Mouse (Mus musculus): ENCODE measurements at regions not wholly inside any gene's neighbourhood (a gene's known extent, or its start where the extent isn't known, plus 50 kb on each side); places are given as distances from the start of the nearest gene placed in this dataset.

GRCm38 (mm10) chr17:89802148-89802547 is 108.1 kb downstream of the Gm10184 start:
- Histone ChIP-seq H3K4me1 (ENCODE audit: control insufficient read depth, insufficient read depth, low read length) (no peaks in the 10 kb centered on the region), H3K36me3 (ENCODE audit: control insufficient read depth, insufficient read depth, low read length) (no peaks in the 10 kb centered on the region), H3K27ac (ENCODE audit: low read depth, low read length) (no peak overlapping the region), H3K9me3 (ENCODE audit: control insufficient read depth, low read length) (no peaks in the 10 kb centered on the region), H3K27me3 (ENCODE audit: control insufficient read depth, insufficient read depth, low read length) (no peaks in the 10 kb centered on the region), H3K4me3 (ENCODE audit: low read depth, low read length) (no peak overlapping the region), H3K4me2 (no peak overlapping the region), H3K9ac (ENCODE audit: low read length) (no peak overlapping the region)
- 76% methylated on average over 1 of the region's 1 CpGs for WGBS
- DNase-seq (ENCODE audit: low spot score, missing footprints) (no peak), ATAC-seq (ENCODE audit: low FRiP score) (no peak)

- WGBS, result 78% methylated on average over 3 of the region's 3 CpGs
- Histone ChIP-seq H3K9ac (ENCODE audit: low read length) (no peak overlapping the region), H3K27me3 (ENCODE audit: control insufficient read depth, insufficient read depth, low read length) (no peaks in the 10 kb centered on the region), H3K4me2 (no peak overlapping the region), H3K27ac (ENCODE audit: low read depth, low read length) (no peak overlapping the region), H3K36me3 (ENCODE audit: control insufficient read depth, insufficient read depth, low read length) (no peaks in the 10 kb centered on the region), H3K4me3 (ENCODE audit: low read depth, low read length) (no peak overlapping the region), H3K4me1 (ENCODE audit: control insufficient read depth, insufficient read depth, low read length) (no peaks in the 10 kb centered on the region), H3K9me3 (ENCODE audit: control insufficient read depth, low read length) (no peaks in the 10 kb centered on the region)
- ATAC-seq (ENCODE audit: low FRiP score) (no peak), DNase-seq (ENCODE audit: low spot score, missing footprints) (no peak)
Observed at GRCm38 (mm10) chr17:89777570-89777969, 132.7 kb downstream of the Gm10184 start.

GRCm38 (mm10) chr17:89766229-89766875 is 143.9 kb downstream of the Gm10184 start:
- no peak overlapping the region for H3K27ac ChIP-seq (ENCODE audit: low read depth, low read length)
- H3K9ac ChIP-seq (ENCODE audit: low read length), result no peak overlapping the region
- no peaks in the 10 kb centered on the region for H3K27me3 ChIP-seq (ENCODE audit: control insufficient read depth, insufficient read depth, low read length)
- H3K36me3 ChIP-seq (ENCODE audit: control insufficient read depth, insufficient read depth, low read length), result no peaks in the 10 kb centered on the region
- ATAC-seq (ENCODE audit: low FRiP score) (no peak), DNase-seq (ENCODE audit: low spot score, missing footprints) (no peak)
- H3K9me3 ChIP-seq (ENCODE audit: control insufficient read depth, low read length), result no peaks in the 10 kb centered on the region
- 84% methylated on average over 1 of the region's 1 CpGs for WGBS
- no peaks in the 10 kb centered on the region for H3K4me1 ChIP-seq (ENCODE audit: control insufficient read depth, insufficient read depth, low read length)
- no peak overlapping the region for H3K4me3 ChIP-seq (ENCODE audit: low read depth, low read length)
- no peak overlapping the region for H3K4me2 ChIP-seq

GRCm38 (mm10) chr17:89737418-89737817 is 172.8 kb downstream of the Gm10184 start:
- Histone ChIP-seq H3K9ac (ENCODE audit: low read length) (no peak overlapping the region), H3K27ac (ENCODE audit: low read depth, low read length) (no peak overlapping the region), H3K36me3 (ENCODE audit: control insufficient read depth, insufficient read depth, low read length) (no peaks in the 10 kb centered on the region), H3K4me1 (ENCODE audit: control insufficient read depth, insufficient read depth, low read length) (no peaks in the 10 kb centered on the region), H3K27me3 (ENCODE audit: control insufficient read depth, insufficient read depth, low read length) (no peaks in the 10 kb centered on the region), H3K9me3 (ENCODE audit: control insufficient read depth, low read length) (no peaks in the 10 kb centered on the region), H3K4me3 (ENCODE audit: low read depth, low read length) (no peak overlapping the region), H3K4me2 (no peak overlapping the region)
- ATAC-seq (ENCODE audit: low FRiP score) (no peak), DNase-seq (ENCODE audit: low spot score, missing footprints) (no peak)
- WGBS, result 93% methylated on average over 1 of the region's 1 CpGs

- 64% methylated on average over 3 of the region's 3 CpGs for WGBS
- Histone ChIP-seq H3K4me1 (ENCODE audit: control insufficient read depth, insufficient read depth, low read length) (no peaks in the 10 kb centered on the region), H3K27ac (ENCODE audit: low read depth, low read length) (no peak overlapping the region), H3K4me3 (ENCODE audit: low read depth, low read length) (no peak overlapping the region), H3K4me2 (no peak overlapping the region), H3K36me3 (ENCODE audit: control insufficient read depth, insufficient read depth, low read length) (no peaks in the 10 kb centered on the region), H3K27me3 (ENCODE audit: control insufficient read depth, insufficient read depth, low read length) (no peaks in the 10 kb centered on the region), H3K9ac (ENCODE audit: low read length) (no peak overlapping the region), H3K9me3 (ENCODE audit: control insufficient read depth, low read length) (no peaks in the 10 kb centered on the region)
- DNase-seq (ENCODE audit: low spot score, missing footprints) (no peak), ATAC-seq (ENCODE audit: low FRiP score) (no peak)
Observed at GRCm38 (mm10) chr17:89725534-89725933, 184.7 kb downstream of the Gm10184 start.

GRCm38 (mm10) chr17:89681798-89682197 is 228.5 kb downstream of the Gm10184 start:
- no peak overlapping the region for H3K9ac ChIP-seq (ENCODE audit: low read length)
- no peak overlapping the region for H3K4me3 ChIP-seq (ENCODE audit: low read depth, low read length)
- H3K9me3 ChIP-seq (ENCODE audit: control insufficient read depth, low read length), result no peaks in the 10 kb centered on the region
- no peak overlapping the region for H3K4me2 ChIP-seq
- H3K4me1 ChIP-seq (ENCODE audit: control insufficient read depth, insufficient read depth, low read length), result no peaks in the 10 kb centered on the region
- H3K27me3 ChIP-seq (ENCODE audit: control insufficient read depth, insufficient read depth, low read length), result no peaks in the 10 kb centered on the region
- H3K36me3 ChIP-seq (ENCODE audit: control insufficient read depth, insufficient read depth, low read length), result no peaks in the 10 kb centered on the region
- no peak overlapping the region for H3K27ac ChIP-seq (ENCODE audit: low read depth, low read length)
- no peak for ATAC-seq (ENCODE audit: low FRiP score)
- WGBS, result 68% methylated on average over 3 of the region's 3 CpGs
- peak; percentile 81 for DNase-seq (ENCODE audit: low spot score, missing footprints)

- 42% methylated on average over 4 of the region's 4 CpGs for WGBS
- no peak overlapping the region for H3K4me2 ChIP-seq
- no peak overlapping the region for H3K27ac ChIP-seq (ENCODE audit: low read depth, low read length)
- H3K9me3 ChIP-seq (ENCODE audit: control insufficient read depth, low read length), result no peaks in the 10 kb centered on the region
- no peaks in the 10 kb centered on the region for H3K4me1 ChIP-seq (ENCODE audit: control insufficient read depth, insufficient read depth, low read length)
- no peak overlapping the region for H3K4me3 ChIP-seq (ENCODE audit: low read depth, low read length)
- H3K36me3 ChIP-seq (ENCODE audit: control insufficient read depth, insufficient read depth, low read length), result no peaks in the 10 kb centered on the region
- ATAC-seq (ENCODE audit: low FRiP score) (no peak), DNase-seq (ENCODE audit: low spot score, missing footprints) (no peak)
- no peaks in the 10 kb centered on the region for H3K27me3 ChIP-seq (ENCODE audit: control insufficient read depth, insufficient read depth, low read length)
- no peak overlapping the region for H3K9ac ChIP-seq (ENCODE audit: low read length)
Observed at GRCm38 (mm10) chr17:89658326-89658725, 251.9 kb downstream of the Gm10184 start.

- Histone ChIP-seq H3K9me3 (ENCODE audit: control insufficient read depth, low read length) (no peaks in the 10 kb centered on the region), H3K36me3 (ENCODE audit: control insufficient read depth, insufficient read depth, low read length) (no peaks in the 10 kb centered on the region), H3K27ac (ENCODE audit: low read depth, low read length) (no peak overlapping the region), H3K4me3 (ENCODE audit: low read depth, low read length) (no peak overlapping the region), H3K4me2 (no peak overlapping the region), H3K27me3 (ENCODE audit: control insufficient read depth, insufficient read depth, low read length) (no peaks in the 10 kb centered on the region), H3K9ac (ENCODE audit: low read length) (no peak overlapping the region), H3K4me1 (ENCODE audit: control insufficient read depth, insufficient read depth, low read length) (no peaks in the 10 kb centered on the region)
- no peak for ATAC-seq (ENCODE audit: low FRiP score)
- no peak for DNase-seq (ENCODE audit: low spot score, missing footprints)
- 91% methylated on average over 4 of the region's 4 CpGs for WGBS
Observed at GRCm38 (mm10) chr17:89656211-89656610, 254.0 kb downstream of the Gm10184 start.

GRCm38 (mm10) chr17:89654089-89654813 is 256.0 kb downstream of the Gm10184 start:
- 61% methylated on average over 5 of the region's 5 CpGs for WGBS
- H3K4me3 ChIP-seq (ENCODE audit: low read depth, low read length), result no peak overlapping the region
- H3K36me3 ChIP-seq (ENCODE audit: control insufficient read depth, insufficient read depth, low read length), result no peaks in the 10 kb centered on the region
- ATAC-seq (ENCODE audit: low FRiP score), result peak; percentile 84
- H3K9me3 ChIP-seq (ENCODE audit: control insufficient read depth, low read length), result no peaks in the 10 kb centered on the region
- no peak overlapping the region for H3K4me2 ChIP-seq
- DNase-seq (ENCODE audit: low spot score, missing footprints), result peak; percentile 96
- no peak overlapping the region for H3K27ac ChIP-seq (ENCODE audit: low read depth, low read length)
- H3K27me3 ChIP-seq (ENCODE audit: control insufficient read depth, insufficient read depth, low read length), result no peaks in the 10 kb centered on the region
- no peaks in the 10 kb centered on the region for H3K4me1 ChIP-seq (ENCODE audit: control insufficient read depth, insufficient read depth, low read length)
- H3K9ac ChIP-seq (ENCODE audit: low read length), result no peak overlapping the region
